Mouse (Mus musculus) myocyte (in vitro differentiated cells): ENCODE results near the gene Ank3. TPM values are rescaled to one million over a fixed set of nuclear protein-coding genes. Genes with fewer than 3 reads are reported as not detected.

Experiments
- H3K27me3 ChIP-seq: one replicate; pipeline ENCODE4 v1.6.1; 2011; ENCODE audit not compliant: control insufficient read depth, insufficient read depth, insufficient read length
- H3K36me3 ChIP-seq: one replicate; pipeline ENCODE4 v1.6.1; 2011; ENCODE audit not compliant: control insufficient read depth, insufficient read depth
- H3K4me2 ChIP-seq: one replicate; pipeline ENCODE4 v1.6.1; 2011; ENCODE audit warnings: low read depth, control low read depth
- H3K4me3 ChIP-seq: one replicate; pipeline ENCODE4 v1.5.1; 2011; ENCODE audit warnings: mild to moderate bottlenecking, control low read depth, moderate library complexity
- H3K79me2 ChIP-seq: one replicate; pipeline ENCODE4 v1.6.1; 2011; ENCODE audit not compliant: control insufficient read depth, insufficient read depth
- H3ac ChIP-seq: one replicate; pipeline ENCODE4 v1.6.1; 2011; ENCODE audit not compliant: control insufficient read depth, insufficient read length
- CEBPB ChIP-seq: IDR thresholded peaks from 2 replicates; pipeline ENCODE4 v1.6.1; 2011; ENCODE audit warnings: mild to moderate bottlenecking, moderate library complexity; ENCODE audit not compliant: poor library complexity, insufficient read depth, severe bottlenecking
- E2F4 ChIP-seq: IDR thresholded peaks from one replicate; pipeline ENCODE4 v1.6.1; 2011; ENCODE audit warnings: mild to moderate bottlenecking, control low read depth, moderate library complexity; ENCODE audit not compliant: insufficient read depth
- MAX ChIP-seq: IDR thresholded peaks from one replicate; pipeline ENCODE4 v1.6.1; 2011; ENCODE audit warnings: low read depth, mild to moderate bottlenecking, control low read depth
- MYOD1 ChIP-seq, 3 experiments: IDR thresholded peaks; one replicate each; pipeline ENCODE4 v1.6.1; 2011; ENCODE audit warnings: control low read depth in 2 of 3, low read depth in 2 of 3, mild to moderate bottlenecking in 2 of 3, moderate library complexity in 1 of 3; ENCODE audit not compliant: insufficient read length in 2 of 3, control insufficient read depth in 1 of 3
- MYOG ChIP-seq, 3 experiments: IDR thresholded peaks; one replicate each; pipeline ENCODE4 v1.6.1; 2011; ENCODE audit warnings: control low read depth in 2 of 3, low read depth in 2 of 3, mild to moderate bottlenecking in 2 of 3; ENCODE audit not compliant: insufficient read length in 2 of 3, control insufficient read depth in 1 of 3, insufficient read depth in 1 of 3
- POLR2A ChIP-seq: IDR thresholded peaks from one replicate; pipeline ENCODE4 v1.6.1; 2011; ENCODE audit warnings: low read depth, mild to moderate bottlenecking, control low read depth, moderate library complexity; ENCODE audit not compliant: insufficient read length
- POLR2AphosphoS2 ChIP-seq: IDR thresholded peaks from one replicate; pipeline ENCODE4 v1.6.1; 2011; ENCODE audit warnings: low read depth, control low read depth; ENCODE audit not compliant: insufficient read length
- REST ChIP-seq: IDR thresholded peaks from one replicate; pipeline ENCODE4 v1.6.1; 2011; ENCODE audit warnings: mild to moderate bottlenecking, control low read depth, moderate library complexity; ENCODE audit not compliant: insufficient read depth, insufficient read length
- SRF ChIP-seq: IDR thresholded peaks from one replicate; pipeline ENCODE4 v1.6.1; 2011; ENCODE audit warnings: low read depth; ENCODE audit not compliant: control insufficient read depth, insufficient read length
- TCF12 ChIP-seq: IDR thresholded peaks from one replicate; pipeline ENCODE4 v1.6.1; 2011; ENCODE audit warnings: mild to moderate bottlenecking, control low read depth; ENCODE audit not compliant: poor library complexity, insufficient read depth, severe bottlenecking
- TCF3 ChIP-seq: IDR thresholded peaks from one replicate; pipeline ENCODE4 v1.6.1; 2011; ENCODE audit warnings: low read depth, control low read depth; ENCODE audit not compliant: insufficient read length
- USF1 ChIP-seq: IDR thresholded peaks from one replicate; pipeline ENCODE4 v1.6.1; 2011; ENCODE audit warnings: low read depth, mild to moderate bottlenecking, control low read depth, moderate library complexity
- polyA plus RNA-seq: library from polyadenylated mRNA; unstranded; fragments of >200 nt; fragmentation: generic; extraction: Trizol; gene quantifications from one replicate; pipeline ENCODE4 v1.2.1, GENCODE M21; 2012; ENCODE audit warnings: missing spikeins

The Ank3 gene
- polyA plus RNA-seq, 1 experiment: 5.5 TPM

DNA sequence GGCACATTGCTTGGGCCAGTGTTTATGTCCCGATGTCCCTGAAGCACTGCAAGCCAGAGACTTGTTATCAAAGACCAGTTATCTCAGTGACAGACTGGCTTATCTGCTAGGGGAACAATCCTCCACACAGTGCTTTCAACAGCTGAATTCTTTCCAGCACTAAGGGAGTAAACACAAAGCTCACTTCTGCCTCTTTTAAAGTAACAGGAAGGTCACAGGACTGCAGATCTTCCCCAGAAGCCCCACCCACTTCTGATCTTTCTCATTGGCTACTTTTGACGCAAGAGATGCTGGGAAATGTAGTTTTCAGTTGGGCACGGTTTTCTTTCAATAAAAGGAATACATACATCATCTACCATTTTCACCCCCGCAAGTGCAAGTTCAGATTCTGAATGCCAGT, 489.8 kb downstream of the Ank3 start:
- Histone ChIP-seq H3ac (no peak overlapping the region), H3K27me3 (no peaks in the 10 kb centered on the region), H3K36me3 (no peaks in the 10 kb centered on the region), H3K79me2 (no peaks in the 10 kb centered on the region), H3K4me3 (no peak overlapping the region), H3K4me2 (no peak overlapping the region)
- no peak for TF ChIP-seq MYOG (IDR thresholded peaks at IDR 0.05; ENCODE audit: control insufficient read depth in 1 of 3, insufficient read depth in 1 of 3, insufficient read length in 2 of 3, low read depth in 2 of 3)
- no peak for TF ChIP-seq TCF12
- no peak for TF ChIP-seq POLR2A
- no peak for TF ChIP-seq E2F4
- TF ChIP-seq SRF: no peak
- no peak for TF ChIP-seq USF1

GRCm38 (mm10) chr10:69889779-69890178, 491.2 kb downstream of the Ank3 start:
- Histone ChIP-seq H3K27me3 (no peaks in the 10 kb centered on the region), H3K4me2 (no peak overlapping the region), H3ac (no peak overlapping the region), H3K36me3 (no peaks in the 10 kb centered on the region), H3K79me2 (no peaks in the 10 kb centered on the region), H3K4me3 (no peak overlapping the region)
- TF ChIP-seq USF1 (no peak), TCF12 (no peak)

DNA sequence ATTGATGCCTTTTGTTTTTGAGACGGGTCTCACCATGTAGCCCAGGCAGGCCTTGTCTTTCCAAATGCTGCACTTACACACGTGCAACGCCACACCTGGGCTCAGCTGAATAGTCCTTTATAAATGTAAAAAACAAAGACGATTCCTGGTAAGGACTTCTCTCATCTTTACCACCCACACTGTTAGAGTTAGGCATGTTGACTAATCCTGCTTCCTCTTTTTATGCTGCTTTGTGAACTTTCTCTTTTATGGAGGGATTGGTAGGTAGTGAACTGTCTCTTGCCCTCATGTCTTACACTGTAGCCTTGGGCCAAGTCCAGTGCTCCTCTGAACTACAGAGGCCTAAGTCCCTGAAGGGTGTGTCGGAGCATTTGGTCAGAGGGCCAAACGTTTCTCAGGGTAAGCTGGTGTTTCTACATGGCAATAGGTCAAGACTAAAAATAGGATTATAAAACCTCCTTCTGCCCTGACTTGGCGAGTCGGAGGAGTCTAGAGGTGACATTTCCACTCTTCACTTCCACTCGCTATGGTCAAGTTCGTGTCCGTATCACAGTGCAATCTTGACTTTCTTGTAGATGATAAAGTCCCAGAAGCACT, 491.9 kb downstream of the Ank3 start:
- TF ChIP-seq CEBPB: no peak
- no peak for TF ChIP-seq SRF
- no peak for TF ChIP-seq REST
- no peak for TF ChIP-seq TCF3
- no peak for TF ChIP-seq MYOD1 (IDR thresholded peaks at IDR 0.05; ENCODE audit: control insufficient read depth in 1 of 3, insufficient read length in 2 of 3, low read depth in 2 of 3)
- no peak for TF ChIP-seq E2F4
- TF ChIP-seq POLR2A: no peak
- TF ChIP-seq POLR2AphosphoS2: no peak
- no peak for TF ChIP-seq TCF12
- no peak for TF ChIP-seq USF1
- TF ChIP-seq MYOG (IDR thresholded peaks at IDR 0.05; ENCODE audit: control insufficient read depth in 1 of 3, insufficient read depth in 1 of 3, insufficient read length in 2 of 3, low read depth in 2 of 3): no peak
- no peak for TF ChIP-seq MAX
- no peaks in the 10 kb centered on the region for H3K36me3 ChIP-seq
- no peaks in the 10 kb centered on the region for H3K27me3 ChIP-seq
- no peak overlapping the region for H3K4me3 ChIP-seq
- H3K79me2 ChIP-seq: no peaks in the 10 kb centered on the region
- no peak overlapping the region for H3ac ChIP-seq
- no peak overlapping the region for H3K4me2 ChIP-seq

DNA sequence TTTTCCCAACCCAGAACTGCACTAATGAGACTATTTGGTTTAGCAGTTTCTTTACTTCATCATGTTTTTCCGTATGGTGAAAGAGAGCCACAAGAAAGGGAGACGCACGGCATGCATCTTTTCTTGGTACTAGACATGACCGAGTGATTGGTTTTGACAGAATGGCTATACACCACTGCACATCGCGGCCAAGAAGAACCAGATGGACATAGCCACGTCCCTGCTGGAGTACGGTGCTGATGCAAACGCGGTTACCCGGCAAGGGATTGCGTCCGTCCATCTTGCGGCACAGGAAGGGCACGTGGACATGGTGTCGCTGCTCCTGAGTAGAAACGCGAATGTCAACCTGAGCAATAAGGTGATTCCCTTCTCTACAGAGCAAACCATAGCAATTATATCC, 493.6 kb downstream of the Ank3 start:
- H3ac ChIP-seq: no peak overlapping the region
- H3K27me3 ChIP-seq: no peaks in the 10 kb centered on the region
- H3K36me3 ChIP-seq: no peaks in the 10 kb centered on the region
- H3K4me3 ChIP-seq: no peak overlapping the region
- TF ChIP-seq SRF: no peak
- TF ChIP-seq MYOD1 (IDR thresholded peaks at IDR 0.05; ENCODE audit: control insufficient read depth in 1 of 3, insufficient read length in 2 of 3, low read depth in 2 of 3): no peak
- no peak for TF ChIP-seq POLR2A
- TF ChIP-seq MYOG (IDR thresholded peaks at IDR 0.05; ENCODE audit: control insufficient read depth in 1 of 3, insufficient read depth in 1 of 3, insufficient read length in 2 of 3, low read depth in 2 of 3): no peak
- TF ChIP-seq E2F4: no peak
- TF ChIP-seq POLR2AphosphoS2: no peak
- no peak for TF ChIP-seq MAX
- TF ChIP-seq TCF12: no peak
- no peak for TF ChIP-seq USF1
- TF ChIP-seq CEBPB: no peak
- no peak for TF ChIP-seq REST
- no peak for TF ChIP-seq TCF3
- no peak overlapping the region for H3K4me2 ChIP-seq
- no peaks in the 10 kb centered on the region for H3K79me2 ChIP-seq

DNA sequence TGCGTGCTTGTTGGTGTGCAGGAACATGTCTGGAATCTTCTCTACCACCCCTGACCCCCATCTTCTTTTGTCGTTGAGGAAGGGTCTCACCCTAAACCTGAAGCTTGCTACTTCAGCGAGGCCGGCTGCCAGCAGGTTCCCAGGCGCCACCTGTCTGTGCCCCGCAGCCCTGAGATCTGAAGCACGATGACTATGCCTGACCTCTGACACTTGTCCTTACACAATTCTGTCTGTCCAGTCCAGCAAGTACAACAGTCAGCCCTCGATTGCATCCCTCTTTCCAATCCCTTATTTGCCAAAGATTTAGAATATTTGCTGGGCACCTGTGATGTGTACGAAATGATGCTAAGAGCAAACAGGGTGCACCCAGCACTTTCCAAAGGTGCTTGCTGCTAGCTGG, 497.0 kb downstream of the Ank3 start:
- no peak overlapping the region for H3ac ChIP-seq
- H3K4me2 ChIP-seq: no peak overlapping the region
- no peaks in the 10 kb centered on the region for H3K79me2 ChIP-seq
- H3K27me3 ChIP-seq: no peaks in the 10 kb centered on the region
- no peak overlapping the region for H3K4me3 ChIP-seq
- H3K36me3 ChIP-seq: no peaks in the 10 kb centered on the region
- TF ChIP-seq MYOD1 (IDR thresholded peaks at IDR 0.05; ENCODE audit: control insufficient read depth in 1 of 3, insufficient read length in 2 of 3, low read depth in 2 of 3) (no peak), SRF (no peak), E2F4 (no peak), MYOG (IDR thresholded peaks at IDR 0.05; ENCODE audit: control insufficient read depth in 1 of 3, insufficient read depth in 1 of 3, insufficient read length in 2 of 3, low read depth in 2 of 3) (no peak), USF1 (no peak), POLR2AphosphoS2 (no peak), TCF12 (no peak), CEBPB (no peak), TCF3 (no peak), REST (no peak)
